Mouse (Mus musculus) thymus, adult 2 months (tissue): Measurements from ENCODE around the gene Myo9b.

ENCODE experiments used
- CTCF ChIP-seq: fragments of 200-500 bp; IDR thresholded peaks from 2 replicates; pipeline ENCODE4 v1.5.1; 2012; ENCODE audit warnings: mild to moderate bottlenecking, control low read depth, low read length, moderate library complexity, borderline replicate concordance; ENCODE audit not compliant: control insufficient read depth, poor library complexity, insufficient read depth; ENCODE audit errors: extremely low read depth
- POLR2A ChIP-seq: fragments of 200-500 bp; IDR thresholded peaks from 2 replicates; pipeline ENCODE4 v1.6.1; 2012; ENCODE audit warnings: mild to moderate bottlenecking, low read length, control low read depth, moderate library complexity; ENCODE audit not compliant: control insufficient read depth, poor library complexity, insufficient read depth; ENCODE audit errors: extremely low read depth

- TF ChIP-seq POLR2A: no peak
- TF ChIP-seq CTCF: no peak
These were observed 16.0 kb downstream of the Myo9b start for GRCm38 (mm10) chr8:71288441-71288949.
